Mouse (Mus musculus) cerebellum, adult 11-12 months (tissue): Measurements from ENCODE around the gene Slc6a20a.
"Not testable (repeated sequence)": the region's sequence is repeated elsewhere in the genome, so short reads cannot be mapped to it uniquely, and the experiment has no call there.

Experiments used
- DNase-seq: peaks from one replicate; pipeline ENCODE4 v3.0.0; 2022

The Slc6a20a gene

DNA sequence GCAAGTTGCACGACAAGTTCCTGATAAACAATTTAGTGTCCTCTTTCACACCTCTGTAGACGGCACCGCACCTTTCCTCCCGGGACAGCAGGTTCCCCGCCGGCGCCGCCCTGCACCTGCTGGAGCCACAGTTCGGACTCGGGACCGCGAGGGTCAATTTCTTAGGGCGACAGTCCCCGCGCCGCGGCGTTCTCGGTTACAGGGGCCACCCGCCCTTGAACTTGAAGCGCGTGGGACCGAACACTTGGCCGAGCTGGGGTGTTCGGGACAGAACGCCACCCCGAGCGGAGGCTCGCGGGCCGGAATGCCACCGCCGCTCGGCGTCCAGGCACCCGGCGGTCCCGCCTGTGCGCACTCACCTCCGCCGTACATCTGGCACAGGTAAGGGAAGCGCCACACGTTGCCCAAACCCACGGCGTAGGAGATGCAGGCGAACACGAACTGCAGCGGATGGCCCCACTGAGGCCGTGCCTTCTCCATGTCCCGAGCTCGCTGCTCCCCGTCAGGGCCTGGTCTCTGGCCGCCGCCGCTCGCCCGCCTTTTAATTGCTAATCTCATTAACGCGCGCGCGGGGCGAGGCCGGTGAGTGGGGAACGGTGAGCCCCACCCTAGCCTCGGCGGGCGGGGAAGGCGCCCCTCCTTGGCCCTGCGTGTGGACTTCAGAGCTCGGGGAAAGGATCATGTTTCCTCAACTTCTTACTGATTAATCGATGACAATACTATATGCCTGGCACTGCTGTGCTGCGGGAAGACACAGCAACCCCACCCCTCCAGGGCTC is at the start of gene Slc6a20a, which contains the start of gene Ccr9:
TSS of gene Slc6a20a (minus strand) at position 559 of the 779 bp plus-strand sequence.
TSS of gene Ccr9 (plus strand) at position 113 of the 779 bp plus-strand sequence.
- DNase-seq = no peak

DNA sequence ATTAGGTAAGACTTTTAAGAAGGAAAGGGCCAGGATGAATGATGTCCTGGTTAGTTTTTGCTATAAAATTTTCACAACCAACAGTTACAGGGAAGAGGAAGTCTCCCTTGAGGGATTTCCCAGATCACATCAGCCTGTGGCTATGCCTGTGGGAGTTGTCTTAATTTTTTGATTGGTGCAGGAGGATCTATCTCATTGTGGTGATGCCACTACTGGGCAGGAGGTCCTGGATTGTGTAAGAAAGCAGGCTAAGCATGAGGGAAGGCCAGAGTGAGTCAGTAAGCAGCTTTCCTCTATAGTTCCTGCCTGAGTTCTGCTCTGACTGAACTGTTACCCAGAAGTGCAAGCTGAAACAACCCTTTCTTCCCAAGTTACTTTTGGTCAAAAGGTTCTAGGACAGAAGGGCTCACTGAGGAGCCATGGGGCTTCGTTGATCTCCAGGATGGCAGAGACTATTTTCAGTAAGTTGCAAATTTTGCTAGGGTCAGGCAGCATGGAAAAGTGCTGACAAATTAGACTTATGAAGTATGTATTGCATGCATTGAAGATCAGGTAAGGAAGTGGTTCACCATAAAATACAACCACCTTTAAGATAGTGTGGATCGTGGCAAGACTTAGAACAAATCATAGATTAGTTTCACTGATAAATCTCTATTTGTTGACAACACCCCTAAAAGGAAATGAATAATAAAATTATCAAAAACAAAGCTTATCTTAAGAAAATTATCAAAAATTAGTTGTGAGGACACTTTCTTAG is 44.2 kb upstream of the Slc6a20a start:
- no peak for DNase-seq

DNA sequence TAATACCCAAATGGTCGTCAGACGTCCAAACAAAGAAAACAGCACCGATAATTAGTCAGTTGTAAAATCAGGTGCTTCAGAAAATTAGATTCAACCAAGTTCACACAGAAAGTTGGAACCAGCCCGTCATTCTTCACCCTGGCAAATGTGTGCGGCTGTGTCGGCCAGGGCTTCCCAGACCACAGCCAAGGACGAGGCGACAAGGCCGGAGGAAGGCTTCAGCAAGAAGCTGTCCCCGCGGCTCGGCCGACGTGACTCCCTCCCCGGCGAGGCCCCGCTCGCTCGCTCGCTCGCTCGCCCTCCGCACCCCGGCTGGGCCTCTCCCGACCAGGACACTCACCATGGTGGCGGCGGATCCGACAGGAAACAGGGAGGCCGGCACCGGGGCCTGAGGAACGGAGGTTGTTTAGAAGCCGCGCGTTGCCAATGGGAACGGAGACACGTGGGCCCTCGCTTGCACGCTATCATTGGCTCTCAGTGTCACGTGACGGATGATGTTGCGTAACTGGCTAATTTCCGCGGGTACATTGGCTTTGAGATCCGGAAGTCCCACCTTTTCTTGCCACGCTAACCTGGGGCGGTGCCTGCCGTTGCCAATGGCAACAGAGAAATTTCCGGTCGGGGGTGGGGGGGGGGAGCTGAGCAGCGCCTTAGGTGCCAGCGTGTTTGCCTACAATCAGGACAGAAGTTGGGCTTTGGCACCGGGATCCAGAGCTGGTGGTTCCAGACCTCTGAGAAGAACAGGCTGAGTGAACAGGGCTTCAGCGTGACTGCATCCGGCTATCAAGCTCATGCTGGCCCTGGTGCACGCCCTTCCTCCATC is 38.7 kb upstream of the Slc6a20a start, which contains the start of gene Lztfl1:
TSS of gene Lztfl1 (minus strand) at position 512 of the 823 bp plus-strand sequence.
- DNase-seq = peak; percentile 96

DNA sequence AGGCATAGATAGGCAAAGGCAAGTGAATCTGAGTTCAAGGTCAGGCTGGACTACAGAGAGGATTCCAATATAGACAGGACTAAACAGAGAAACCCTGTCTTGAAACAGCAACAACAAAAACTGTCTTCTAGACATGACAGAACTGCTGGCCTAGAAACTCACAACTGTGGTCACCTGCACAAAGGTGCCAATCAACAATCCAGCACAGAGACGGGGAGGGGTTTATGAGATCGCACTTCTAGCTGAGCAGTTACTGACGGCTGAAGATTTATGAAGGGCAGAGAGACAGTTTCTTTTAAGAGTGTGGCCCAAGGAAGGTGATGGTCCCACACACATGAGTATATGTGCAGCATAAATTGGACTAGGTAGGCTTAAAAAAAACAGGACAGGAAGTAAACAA is 37.6 kb upstream of the Slc6a20a start:
- DNase-seq = no peak

DNA sequence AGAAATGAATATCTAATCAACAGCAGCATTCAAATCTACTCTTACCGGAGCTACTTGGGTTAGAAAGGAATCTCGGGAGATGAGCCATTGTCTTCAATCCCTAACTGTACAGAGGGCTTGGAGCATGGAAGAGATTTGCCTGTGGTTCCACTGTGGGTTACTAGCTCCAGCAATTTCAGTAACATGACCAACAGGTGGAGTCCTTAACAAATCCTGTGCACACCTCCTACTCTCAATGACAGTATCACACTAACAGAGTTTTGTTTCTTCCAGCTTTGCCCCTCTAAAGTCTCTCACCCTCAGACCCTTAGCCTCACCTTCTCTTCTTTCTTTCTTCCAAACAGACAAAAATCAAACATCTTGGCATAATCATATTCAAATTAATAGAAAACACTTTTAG is 34.4 kb upstream of the Slc6a20a start:
- DNase-seq = no peak

DNA sequence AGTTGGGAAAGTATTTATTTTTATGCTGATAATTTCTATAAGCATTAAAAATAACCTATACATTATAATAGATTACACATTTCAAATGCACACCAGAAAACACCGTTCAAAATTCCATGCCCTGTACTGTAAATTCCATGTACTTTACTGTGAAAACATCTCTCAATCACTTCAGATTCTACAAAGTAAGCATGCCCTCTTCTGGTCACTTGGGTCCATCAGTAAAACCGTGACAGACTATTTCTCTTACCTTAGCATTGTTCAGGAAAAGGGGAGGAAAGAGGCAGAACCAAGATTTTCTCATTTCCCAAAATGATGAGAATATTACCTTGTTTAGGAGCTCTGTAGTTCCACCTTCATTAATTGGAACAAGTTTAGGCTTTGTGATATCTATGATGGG is 30.5 kb upstream of the Slc6a20a start:
- no peak for DNase-seq

DNA sequence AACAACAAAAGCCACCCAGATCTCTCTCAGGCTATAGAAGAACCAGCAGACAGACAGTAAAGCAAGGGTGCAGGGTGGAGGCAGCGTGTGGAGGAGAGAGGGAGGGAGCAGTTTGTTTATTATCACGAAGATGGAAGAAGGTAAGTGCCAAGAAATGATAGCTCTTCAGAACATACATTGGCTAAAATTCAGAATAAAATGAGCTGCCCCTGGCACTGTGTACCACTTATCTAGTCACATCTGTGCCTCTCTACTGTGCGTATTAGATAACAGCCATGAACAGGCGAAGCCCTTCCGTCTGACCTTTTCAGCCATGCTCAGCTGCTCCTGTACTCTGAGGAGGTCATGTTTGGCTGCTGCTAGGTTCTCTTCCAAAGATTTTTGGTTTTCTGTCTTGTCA is 23.1 kb upstream of the Slc6a20a start:
- no peak for DNase-seq

DNA sequence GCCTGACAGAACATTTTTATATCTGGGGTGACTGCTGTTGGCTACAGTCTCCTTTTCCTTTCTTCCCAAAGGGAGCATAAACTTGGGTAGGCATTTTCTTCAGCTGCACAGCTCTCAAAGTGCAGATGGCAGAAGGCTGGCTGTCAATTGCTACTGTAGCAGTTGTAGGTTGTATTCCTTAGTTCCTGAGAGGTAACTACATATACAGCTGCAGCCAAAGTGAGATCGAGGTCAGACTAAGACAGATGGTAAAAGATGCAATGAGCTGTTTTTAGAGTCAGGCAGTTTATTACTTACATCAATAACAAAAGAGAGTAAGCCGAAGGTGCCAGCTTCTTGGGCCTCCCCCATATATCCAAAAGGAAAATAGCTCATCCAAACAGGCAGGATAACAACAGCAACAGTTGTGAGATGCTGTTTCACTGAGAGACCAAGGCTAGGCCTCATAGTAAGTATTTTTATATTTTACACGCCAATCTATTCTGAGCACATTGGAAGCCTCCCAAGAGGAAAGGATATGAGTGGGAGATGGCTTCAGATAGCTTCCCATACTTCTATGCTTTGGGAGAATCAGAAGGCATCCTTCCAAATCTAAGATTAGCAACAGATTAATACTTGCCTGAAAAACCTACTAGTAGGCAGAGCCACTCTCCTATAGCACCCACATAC is 17.1 kb upstream of the Slc6a20a start:
- DNase-seq = no peak

DNA sequence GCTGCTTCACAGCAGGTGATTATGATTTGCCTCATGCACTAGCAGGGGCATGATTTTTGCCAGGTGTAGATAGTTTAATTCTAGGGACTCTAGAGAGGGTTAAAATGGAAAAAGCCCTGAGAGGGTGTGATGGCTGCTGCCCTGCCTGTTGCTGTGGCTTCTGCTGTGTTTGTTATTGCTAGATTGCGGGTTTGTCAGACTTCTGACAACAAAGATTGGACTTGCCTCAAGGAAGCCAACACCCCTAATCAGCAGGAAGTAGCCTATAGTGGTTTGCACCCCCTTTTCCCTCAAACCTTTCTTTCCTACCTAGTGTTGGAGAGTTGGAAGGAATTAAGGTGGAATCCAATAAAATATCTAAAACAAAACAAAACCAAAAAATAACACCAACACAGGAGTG is 9.5 kb upstream of the Slc6a20a start:
- no peak for DNase-seq

DNA sequence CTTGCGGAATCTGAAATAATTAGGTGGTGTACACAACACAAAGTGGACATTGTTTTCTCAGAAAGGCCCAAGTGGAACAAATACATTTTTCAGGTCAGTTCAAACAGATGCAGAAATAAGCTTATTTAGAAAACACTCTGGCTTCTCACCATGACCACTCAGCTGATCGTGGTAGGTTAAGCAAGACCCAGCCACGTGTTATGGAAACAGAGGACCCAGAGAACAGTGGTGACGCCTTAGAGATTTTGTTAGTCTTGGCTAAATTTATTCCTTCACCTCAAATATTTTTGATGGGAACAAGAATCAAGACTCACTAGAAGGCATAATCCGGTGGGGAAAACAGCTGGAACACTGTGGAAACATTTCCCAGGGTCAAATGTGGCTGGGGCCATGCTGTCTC is 7.5 kb upstream of the Slc6a20a start:
- DNase-seq = no peak

DNA sequence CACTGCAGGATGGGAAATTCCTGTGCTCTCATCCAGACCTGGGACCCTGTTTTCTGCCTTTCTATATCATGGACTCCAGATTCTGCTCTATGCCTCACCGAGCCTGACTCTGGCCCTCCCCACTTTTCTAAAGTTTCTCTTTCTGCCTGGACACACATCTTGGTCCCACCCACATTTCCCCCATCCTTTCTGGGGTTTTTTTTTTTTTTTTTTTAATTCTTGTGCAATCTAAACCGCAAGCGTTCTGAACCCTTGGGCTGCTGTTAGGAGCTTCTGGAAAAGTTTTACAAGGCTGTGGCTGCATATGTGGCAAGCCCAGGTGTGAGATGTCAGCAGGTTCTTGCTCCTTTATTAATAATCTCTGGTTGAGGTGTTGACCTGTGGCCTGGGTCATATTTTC is 5.0 kb upstream of the Slc6a20a start:
- no peak for DNase-seq

DNA sequence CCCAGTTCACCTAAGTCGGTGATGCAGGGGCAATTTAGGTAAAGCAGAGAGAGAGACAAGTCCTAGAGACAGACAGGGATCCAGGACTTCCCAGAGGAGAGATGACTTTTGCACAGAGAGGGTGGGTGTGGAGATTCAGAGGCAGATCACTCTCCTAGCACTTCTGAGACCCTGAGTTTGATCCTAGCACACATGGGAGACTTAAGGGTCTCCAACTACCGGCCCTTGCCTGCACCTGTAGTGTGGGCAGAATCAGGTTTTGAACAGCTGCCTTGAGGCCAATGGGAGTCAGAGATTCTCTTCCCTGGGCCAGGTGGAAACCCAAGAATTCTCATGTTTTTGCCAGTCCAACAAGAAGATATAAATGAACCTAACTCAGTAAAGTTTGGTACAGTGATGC is 513 bp upstream of the Slc6a20a start:
- no peak for DNase-seq

DNA sequence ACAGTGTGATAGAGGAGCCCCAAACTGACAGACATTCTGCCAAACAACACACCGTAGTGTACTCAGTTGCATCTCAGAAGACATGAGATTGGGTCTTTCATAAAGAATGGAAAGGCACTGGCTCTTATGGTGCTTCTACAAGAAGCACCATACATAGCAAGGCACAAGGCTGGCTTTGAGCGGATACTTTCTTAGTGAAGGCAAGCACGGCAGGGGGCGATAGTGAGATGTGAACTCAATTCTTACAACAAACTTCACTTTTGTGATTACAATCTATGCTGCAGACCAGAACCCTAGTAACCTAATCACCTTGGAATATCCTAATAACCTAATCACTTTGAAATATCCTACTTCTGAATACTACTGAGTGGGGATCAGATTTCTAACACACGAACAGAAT is 13.0 kb downstream of the Slc6a20a start:
- no peak for DNase-seq

DNA sequence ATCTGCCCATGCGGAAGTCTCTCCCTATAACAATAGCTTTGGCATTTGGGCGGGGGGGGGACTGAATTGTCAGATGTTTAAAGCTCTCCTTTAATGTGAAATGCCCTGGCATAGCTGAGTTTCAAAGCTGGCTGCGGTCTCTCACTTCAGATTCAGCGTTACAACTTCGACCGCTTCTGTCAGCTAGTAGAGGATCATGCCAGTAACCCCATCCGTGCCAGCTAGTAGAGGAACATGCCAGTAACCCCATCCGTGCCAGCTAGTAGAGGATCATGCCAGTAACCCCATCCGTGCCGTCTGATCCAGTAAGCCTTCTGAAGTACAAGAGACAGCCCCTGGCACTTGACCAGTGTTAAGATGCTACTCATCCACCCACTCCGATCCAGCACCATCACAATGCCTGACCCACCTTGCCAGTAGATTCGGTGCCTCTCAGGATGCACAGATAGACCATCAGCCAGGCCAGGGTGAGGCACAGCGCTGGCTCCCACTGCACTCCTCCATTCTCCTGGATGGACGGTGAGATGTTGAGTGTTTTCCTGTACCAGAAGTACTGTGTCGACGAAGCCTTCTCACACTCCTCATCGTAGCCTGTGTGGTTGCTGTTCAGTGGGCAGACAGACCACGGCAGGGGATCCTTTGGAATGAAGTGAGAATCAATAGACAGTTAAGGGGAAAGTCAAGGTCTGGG is 18.6 kb downstream of the Slc6a20a start:
- DNase-seq = not testable (repeated sequence)

DNA sequence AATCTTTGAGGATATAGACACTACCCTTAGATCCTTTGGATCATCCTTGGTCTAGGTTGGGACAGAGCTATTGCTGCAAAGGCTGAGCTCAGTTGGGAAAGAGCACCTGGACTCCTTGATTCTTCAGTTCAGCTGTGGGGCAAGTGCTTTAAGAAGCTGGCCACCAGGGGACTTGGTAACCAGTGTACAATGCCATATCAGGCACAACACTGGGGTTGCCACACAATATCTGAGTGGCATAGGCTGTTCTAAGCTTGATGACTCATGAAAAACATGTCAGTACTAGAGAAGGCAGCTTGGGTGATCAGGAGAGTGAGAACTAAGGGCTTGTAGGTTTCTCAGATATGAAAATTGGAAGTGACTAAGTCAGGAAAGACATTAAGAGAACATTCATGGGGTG is 19.7 kb downstream of the Slc6a20a start:
- DNase-seq = no peak

DNA sequence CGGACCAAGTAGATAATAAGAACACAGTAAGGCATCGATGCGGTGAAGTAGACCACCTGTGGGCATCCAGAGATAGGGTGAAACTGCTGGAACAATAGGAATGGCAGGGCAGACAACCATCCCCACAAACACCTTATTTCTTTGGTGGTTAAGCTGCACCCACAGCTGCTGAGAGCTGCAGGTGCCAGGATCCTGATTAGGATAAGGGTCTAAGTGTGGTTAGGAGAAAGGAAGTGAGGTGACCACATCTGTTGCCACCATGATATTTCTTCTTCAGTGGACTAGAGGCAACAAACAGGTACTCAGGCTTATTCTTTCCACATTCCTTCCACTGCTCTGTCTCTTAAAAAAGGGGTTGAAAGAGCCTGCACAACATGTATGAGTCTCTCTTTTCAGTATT is 21.2 kb downstream of the Slc6a20a start:
- no peak for DNase-seq

DNA sequence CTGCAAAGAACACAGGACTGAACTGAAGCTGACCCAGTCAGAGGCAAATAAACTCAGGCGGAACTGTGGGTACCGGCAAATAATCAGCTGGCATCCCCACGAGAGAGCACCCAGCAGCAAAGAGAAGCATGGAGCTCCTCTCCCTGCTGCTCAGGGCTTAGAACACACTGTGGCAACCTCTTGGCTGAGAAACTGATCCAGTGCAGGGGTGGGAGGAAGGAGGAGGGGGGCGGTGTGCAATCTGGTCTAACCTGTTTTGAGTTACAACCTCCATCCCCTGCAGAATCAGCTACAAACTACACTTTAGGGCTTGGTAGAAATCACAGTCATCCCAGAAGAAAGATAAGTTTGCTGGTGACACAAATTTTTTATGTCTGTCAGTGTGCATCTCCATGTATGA is 27.3 kb downstream of the Slc6a20a start:
- no peak for DNase-seq

DNA sequence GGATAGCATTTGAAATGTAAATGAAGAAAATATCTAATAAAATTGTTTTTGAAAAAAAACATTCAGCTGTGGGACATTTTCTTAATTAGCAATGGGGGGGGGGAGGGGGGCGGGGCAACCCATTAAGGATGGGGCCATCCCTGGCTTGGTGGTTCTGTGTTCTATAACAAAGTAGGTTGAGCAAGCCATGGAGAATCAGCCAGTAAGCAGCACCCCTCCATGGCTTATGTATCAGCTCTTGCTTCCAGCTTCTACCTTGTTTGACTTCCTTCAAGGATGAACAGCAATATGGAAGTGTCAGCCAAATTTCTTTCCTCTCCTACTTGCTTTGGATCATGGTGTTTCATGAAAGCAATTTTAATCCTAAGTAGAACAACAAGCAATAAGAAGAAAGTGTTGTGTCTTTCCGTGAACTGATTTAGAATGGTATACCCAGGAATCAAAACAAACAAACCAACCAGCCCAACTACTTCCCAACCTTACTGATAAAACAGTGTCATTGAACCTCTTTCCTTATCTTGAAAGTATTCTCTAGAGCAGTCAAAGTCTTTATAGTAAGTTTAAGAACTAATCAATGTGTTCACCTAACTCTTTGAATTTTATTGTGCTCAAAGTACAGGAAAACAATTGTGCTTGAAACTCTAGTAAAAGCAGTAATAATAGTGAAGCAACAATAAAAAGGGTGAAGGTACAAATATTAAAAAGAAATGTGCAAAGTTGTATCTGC is 28.7 kb downstream of the Slc6a20a start:
- no peak for DNase-seq

DNA sequence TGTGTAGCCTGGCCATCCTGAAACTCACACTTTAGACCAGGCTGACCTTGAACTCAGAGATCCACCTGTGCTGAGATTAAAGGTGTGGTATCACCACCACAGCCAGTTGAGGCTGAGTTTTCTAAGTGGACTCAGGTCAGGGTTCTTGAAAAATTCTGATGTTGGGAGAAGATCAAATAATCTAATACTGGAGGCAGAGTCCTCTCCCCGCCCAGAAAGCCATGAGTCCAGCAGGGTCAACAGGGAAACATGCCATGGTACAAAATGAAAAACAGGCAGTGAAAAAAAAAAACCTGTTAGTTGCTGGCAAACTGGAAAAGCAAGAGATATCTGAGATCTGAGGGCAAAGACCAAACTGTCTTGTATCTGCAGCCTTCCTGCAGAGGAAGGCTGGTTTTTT is 38.6 kb downstream of the Slc6a20a start:
- DNase-seq = no peak

DNA sequence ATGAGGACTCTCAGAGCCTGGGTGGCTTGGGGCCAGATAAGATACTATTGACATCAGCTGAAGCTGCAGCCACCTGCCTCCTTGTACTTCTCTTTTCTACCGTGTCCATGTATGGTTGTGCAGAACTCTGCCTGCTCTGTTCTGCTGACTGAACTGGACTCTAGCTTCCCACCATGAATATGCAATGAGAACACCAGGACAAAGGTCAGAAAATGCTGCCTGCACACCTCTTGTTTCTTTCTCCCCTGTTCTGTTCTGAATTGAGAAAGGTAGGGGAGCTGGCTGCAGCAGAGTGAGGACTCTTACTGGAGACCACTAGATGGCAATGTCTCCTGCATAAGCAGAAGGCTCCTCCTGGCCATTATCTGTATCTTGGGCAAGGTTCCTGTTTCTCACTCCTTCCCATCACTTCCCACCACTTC is 40.0 kb downstream of the Slc6a20a start:
- peak; percentile 5 for DNase-seq

DNA sequence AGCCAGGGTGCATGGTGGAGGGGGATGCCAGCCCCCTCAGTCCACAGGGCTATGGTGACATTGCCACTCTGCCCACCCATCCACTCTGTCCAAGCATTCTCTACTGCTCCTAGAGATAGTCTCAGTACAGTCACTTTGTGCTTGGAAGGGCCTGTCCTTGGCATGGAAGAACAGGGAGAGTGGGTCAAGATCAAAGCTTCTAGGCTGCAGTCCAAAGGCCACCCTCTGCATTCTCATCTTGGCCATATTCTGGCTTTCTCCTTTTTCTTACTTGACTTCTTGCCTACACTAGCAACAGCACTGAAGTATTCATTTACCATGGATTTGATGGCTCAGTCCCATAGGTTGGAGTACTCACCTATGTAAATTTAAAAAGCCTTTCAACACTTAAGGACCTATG is 40.5 kb downstream of the Slc6a20a start:
- DNase-seq = no peak
